Mouse (Mus musculus): ENCODE data around the gene Disp3. TPM values are rescaled to one million over a fixed set of nuclear protein-coding genes. Genes with fewer than 3 reads are reported as not detected.
A peak's percentile ranks its signal among the peaks of the same experiment; 100 is the strongest.

Disp3 gene
- 0.16 and 0.18 TPM in 2 replicates for polyA plus RNA-seq (2015; fragmentation: Nextera tagmentation; extraction: Ambion mirVana)

- peaks cover 27% of the 10 kb centered on the region for H3K27me3 ChIP-seq (ENCODE audit: insufficient read depth, low read length)
- peak; percentile 36; the same call in 1 of the 2 replicates for ATAC-seq (ENCODE audit: low FRiP score, low TSS enrichment)
Observed at GRCm38 (mm10) chr4:148287476-148288054, at the start of gene Disp3. Gene Disp3, minus strand, starts transcription at chr4:148287965.

GRCm38 (mm10) chr4:148330269-148330668 is 42.5 kb upstream of the Disp3 start:
- Histone ChIP-seq H3K9me3 (ENCODE audit: low read length) (no peaks in the 10 kb centered on the region), H3K36me3 (ENCODE audit: insufficient read depth, low read length) (no peaks in the 10 kb centered on the region), H3K27me3 (ENCODE audit: insufficient read depth, low read length) (no peaks in the 10 kb centered on the region), H3K27ac (ENCODE audit: low read length) (no peak overlapping the region), H3K4me2 (replicated peaks; ENCODE audit: low read depth, low read length) (no peak overlapping the region), H3K4me1 (ENCODE audit: insufficient read depth, low read length) (peaks cover 7% of the 10 kb centered on the region), H3K9ac (replicated peaks; ENCODE audit: low read length) (no peak overlapping the region), H3K4me3 (ENCODE audit: low read length) (no peak overlapping the region)
- WGBS: 66% methylated on average over 2 of the region's 2 CpGs
- ATAC-seq (ENCODE audit: low FRiP score, low TSS enrichment): no peak

More at GRCm38 (mm10) chr4:148287476-148288054, at the start of gene Disp3:
- Histone ChIP-seq H3K27ac (ENCODE audit: low read length) (no peak within 1 kb of the TSS), H3K4me3 (ENCODE audit: low read length) (peak within 1 kb of the TSS; percentile 48), H3K9me3 (ENCODE audit: low read length) (no peaks in the 10 kb centered on the region), H3K9ac (replicated peaks; ENCODE audit: low read length) (peak within 1 kb of the TSS; percentile 38; the same call in 1 of the 2 replicates), H3K4me2 (replicated peaks; ENCODE audit: low read depth, low read length) (peak within 1 kb of the TSS; percentile 71), H3K36me3 (ENCODE audit: insufficient read depth, low read length) (no peaks in the 10 kb centered on the region), H3K4me1 (ENCODE audit: insufficient read depth, low read length) (no peaks in the 10 kb centered on the region)
- under 1% methylated on average over 51 of the region's 54 CpGs for WGBS

DNA sequence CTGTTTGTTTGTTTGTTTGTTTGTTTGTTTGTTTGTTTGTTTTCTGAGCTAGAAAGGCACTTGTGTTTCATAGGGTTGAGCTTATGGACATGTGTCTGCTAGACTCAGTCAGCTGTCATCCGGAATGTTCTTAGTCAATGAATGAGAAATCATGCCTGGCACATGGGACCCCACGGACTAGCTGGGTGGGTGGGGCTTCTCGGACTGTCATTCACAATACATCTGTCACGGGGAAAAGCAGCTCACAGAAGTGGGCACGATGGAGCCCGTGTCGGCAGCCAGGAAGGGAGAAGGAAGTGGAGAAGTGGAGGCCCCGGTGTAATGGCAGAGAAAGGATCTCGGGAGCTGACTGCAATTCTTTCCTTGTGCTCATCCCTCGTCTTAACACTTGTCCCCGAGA is 41.7 kb upstream of the Disp3 start:
- H3K27ac ChIP-seq (ENCODE audit: low read length): no peak overlapping the region
- 67% methylated on average over 11 of the region's 11 CpGs for WGBS
- H3K36me3 ChIP-seq (ENCODE audit: insufficient read depth, low read length): no peaks in the 10 kb centered on the region
- no peak overlapping the region for H3K4me2 ChIP-seq (replicated peaks; ENCODE audit: low read depth, low read length)
- no peak overlapping the region for H3K4me3 ChIP-seq (ENCODE audit: low read length)
- ATAC-seq (ENCODE audit: low FRiP score, low TSS enrichment): no peak
- no peaks in the 10 kb centered on the region for H3K27me3 ChIP-seq (ENCODE audit: insufficient read depth, low read length)
- no peaks in the 10 kb centered on the region for H3K9me3 ChIP-seq (ENCODE audit: low read length)
- H3K4me1 ChIP-seq (ENCODE audit: insufficient read depth, low read length): peaks cover 10% of the 10 kb centered on the region
- H3K9ac ChIP-seq (replicated peaks; ENCODE audit: low read length): no peak overlapping the region

DNA sequence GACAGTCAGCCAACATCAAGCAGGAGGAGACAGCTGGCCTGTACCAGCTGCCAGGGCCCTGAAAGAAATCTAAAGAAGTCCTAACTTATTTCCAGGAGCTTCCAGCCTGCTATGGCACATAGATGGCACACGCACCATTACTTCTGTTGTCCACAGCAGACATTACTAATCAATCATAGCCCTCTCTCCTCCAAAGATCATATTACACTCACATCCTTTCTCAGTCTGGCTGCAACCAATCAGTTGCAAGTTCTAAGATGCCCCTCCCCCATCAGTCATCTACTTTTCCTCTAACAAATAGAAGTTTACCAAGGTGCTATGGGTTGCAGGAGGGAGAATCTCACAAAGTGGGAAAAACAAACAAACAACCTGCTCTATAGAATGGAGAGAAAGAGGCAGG is 40.5 kb upstream of the Disp3 start:
- Histone ChIP-seq H3K27ac (ENCODE audit: low read length) (no peak overlapping the region), H3K4me2 (replicated peaks; ENCODE audit: low read depth, low read length) (no peak overlapping the region), H3K9me3 (ENCODE audit: low read length) (no peaks in the 10 kb centered on the region), H3K27me3 (ENCODE audit: insufficient read depth, low read length) (no peaks in the 10 kb centered on the region), H3K9ac (replicated peaks; ENCODE audit: low read length) (no peak overlapping the region), H3K4me3 (ENCODE audit: low read length) (no peak overlapping the region), H3K36me3 (ENCODE audit: insufficient read depth, low read length) (no peaks in the 10 kb centered on the region), H3K4me1 (ENCODE audit: insufficient read depth, low read length) (peaks cover 11% of the 10 kb centered on the region)
- no peak for ATAC-seq (ENCODE audit: low FRiP score, low TSS enrichment)
- 68% methylated on average over 1 of the region's 1 CpGs for WGBS

DNA sequence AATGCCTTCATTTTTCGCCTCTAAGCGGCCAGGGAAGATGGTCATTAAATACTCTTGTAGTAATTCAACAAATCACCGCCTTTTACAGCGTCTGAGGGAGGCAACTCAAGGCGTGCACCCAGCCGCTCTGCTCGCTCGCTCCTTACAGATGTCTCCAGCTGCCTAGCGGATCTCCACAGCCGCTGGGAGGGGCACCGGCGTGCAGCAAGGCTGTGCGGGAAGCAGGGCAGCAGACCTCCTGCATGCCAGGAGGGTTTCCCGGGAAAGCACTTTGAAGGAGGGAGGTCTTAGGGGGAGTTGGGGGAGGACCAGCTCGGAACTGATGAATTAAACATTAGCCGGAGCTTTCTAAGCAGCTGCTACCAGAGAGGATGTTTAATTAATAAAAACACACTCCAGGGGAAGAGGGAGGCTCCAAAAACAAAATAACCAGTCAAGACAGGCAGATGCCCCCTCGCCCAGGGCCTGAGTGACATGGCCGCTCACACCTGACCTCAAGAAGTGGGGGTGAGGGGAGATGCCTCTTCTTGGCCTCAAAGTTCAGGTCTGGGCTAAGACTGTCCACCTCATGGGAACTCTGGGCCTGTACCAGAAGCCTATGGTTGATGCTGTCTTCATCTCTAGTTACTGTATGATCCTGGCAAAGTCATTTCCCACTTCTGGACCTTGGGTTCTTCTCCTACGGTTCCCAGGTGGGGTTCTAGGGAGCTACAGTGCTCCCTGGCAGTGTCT is 39.7 kb upstream of the Disp3 start:
- Histone ChIP-seq H3K4me3 (ENCODE audit: low read length) (no peak overlapping the region), H3K4me1 (ENCODE audit: insufficient read depth, low read length) (peaks cover 12% of the 10 kb centered on the region), H3K4me2 (replicated peaks; ENCODE audit: low read depth, low read length) (peak overlapping the region; percentile 28), H3K9me3 (ENCODE audit: low read length) (no peaks in the 10 kb centered on the region), H3K9ac (replicated peaks; ENCODE audit: low read length) (no peak overlapping the region), H3K36me3 (ENCODE audit: insufficient read depth, low read length) (no peaks in the 10 kb centered on the region), H3K27ac (ENCODE audit: low read length) (no peak overlapping the region), H3K27me3 (ENCODE audit: insufficient read depth, low read length) (peaks cover 4% of the 10 kb centered on the region; the same call in 1 of the 2 replicates)
- ATAC-seq (ENCODE audit: low FRiP score, low TSS enrichment): peak; percentile 88
- WGBS: 7% methylated on average over 19 of the region's 19 CpGs

- Histone ChIP-seq H3K27ac (ENCODE audit: low read length) (no peak overlapping the region), H3K4me3 (ENCODE audit: low read length) (no peak overlapping the region), H3K9me3 (ENCODE audit: low read length) (no peaks in the 10 kb centered on the region), H3K27me3 (ENCODE audit: insufficient read depth, low read length) (peaks cover 7% of the 10 kb centered on the region; the same call in 1 of the 2 replicates), H3K4me1 (ENCODE audit: insufficient read depth, low read length) (peaks cover 18% of the 10 kb centered on the region), H3K4me2 (replicated peaks; ENCODE audit: low read depth, low read length) (no peak overlapping the region), H3K9ac (replicated peaks; ENCODE audit: low read length) (no peak overlapping the region), H3K36me3 (ENCODE audit: insufficient read depth, low read length) (no peaks in the 10 kb centered on the region)
- no peak for ATAC-seq (ENCODE audit: low FRiP score, low TSS enrichment)
- WGBS: 23% methylated on average over 8 of the region's 8 CpGs
Observed at GRCm38 (mm10) chr4:148326791-148327190, 39.0 kb upstream of the Disp3 start.

DNA sequence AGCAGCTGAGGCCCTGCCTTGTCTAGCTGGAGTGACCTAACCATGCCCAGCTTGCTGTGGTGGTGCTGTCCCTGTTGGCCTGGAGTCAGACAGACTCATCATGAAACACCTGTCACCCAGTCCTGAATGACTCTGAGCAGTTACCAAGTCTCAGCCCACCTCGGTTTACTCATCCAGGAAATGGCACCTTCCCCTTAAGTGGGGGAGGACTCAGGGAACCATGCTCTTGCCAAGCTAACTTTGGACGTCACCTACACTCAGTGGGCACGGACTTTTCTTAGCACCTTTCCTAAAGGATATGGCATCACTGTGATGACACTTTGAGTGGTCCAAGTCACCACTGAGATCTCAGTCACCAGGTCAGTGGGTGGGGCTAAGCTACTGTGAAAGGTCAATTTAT is 38.2 kb upstream of the Disp3 start:
- H3K4me1 ChIP-seq (ENCODE audit: insufficient read depth, low read length): peaks cover 18% of the 10 kb centered on the region
- H3K27me3 ChIP-seq (ENCODE audit: insufficient read depth, low read length): peaks cover 13% of the 10 kb centered on the region; the same call in 1 of the 2 replicates
- H3K36me3 ChIP-seq (ENCODE audit: insufficient read depth, low read length): no peaks in the 10 kb centered on the region
- no peak overlapping the region for H3K4me3 ChIP-seq (ENCODE audit: low read length)
- H3K27ac ChIP-seq (ENCODE audit: low read length): no peak overlapping the region
- no peak overlapping the region for H3K9ac ChIP-seq (replicated peaks; ENCODE audit: low read length)
- H3K9me3 ChIP-seq (ENCODE audit: low read length): no peaks in the 10 kb centered on the region
- H3K4me2 ChIP-seq (replicated peaks; ENCODE audit: low read depth, low read length): no peak overlapping the region
- ATAC-seq (ENCODE audit: low FRiP score, low TSS enrichment): no peak
- 92% methylated on average over 3 of the region's 3 CpGs for WGBS

- H3K9me3 ChIP-seq (ENCODE audit: low read length): no peaks in the 10 kb centered on the region
- peaks cover 13% of the 10 kb centered on the region; the same call in 1 of the 2 replicates for H3K27me3 ChIP-seq (ENCODE audit: insufficient read depth, low read length)
- H3K9ac ChIP-seq (replicated peaks; ENCODE audit: low read length): no peak overlapping the region
- 25% methylated on average over 2 of the region's 2 CpGs for WGBS
- no peak for ATAC-seq (ENCODE audit: low FRiP score, low TSS enrichment)
- no peak overlapping the region for H3K4me3 ChIP-seq (ENCODE audit: low read length)
- H3K36me3 ChIP-seq (ENCODE audit: insufficient read depth, low read length): no peaks in the 10 kb centered on the region
- H3K4me1 ChIP-seq (ENCODE audit: insufficient read depth, low read length): peaks cover 18% of the 10 kb centered on the region
- H3K27ac ChIP-seq (ENCODE audit: low read length): no peak overlapping the region
- H3K4me2 ChIP-seq (replicated peaks; ENCODE audit: low read depth, low read length): no peak overlapping the region
Observed at GRCm38 (mm10) chr4:148325057-148325456, 37.3 kb upstream of the Disp3 start.

DNA sequence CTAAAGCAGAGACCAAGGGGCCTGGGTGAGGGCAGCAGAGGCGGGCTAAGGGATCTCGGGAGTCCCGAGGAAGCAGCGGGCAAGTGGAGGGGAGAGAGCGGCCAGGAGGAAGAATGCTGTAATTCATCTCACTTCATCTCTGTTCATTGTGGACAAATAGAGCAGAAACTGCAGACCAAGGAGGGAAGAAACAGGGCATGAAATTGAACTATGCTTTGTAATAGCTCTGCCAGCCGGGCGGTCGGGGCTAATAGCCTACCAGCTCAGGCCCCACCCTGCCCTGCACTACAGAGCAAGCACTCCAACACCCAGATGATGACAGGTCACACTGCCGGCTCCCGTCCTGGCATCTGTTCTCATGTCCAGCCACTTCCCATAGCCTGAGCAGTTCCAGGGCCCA is 34.4 kb upstream of the Disp3 start:
- ATAC-seq (ENCODE audit: low FRiP score, low TSS enrichment): no peak
- no peak overlapping the region for H3K4me2 ChIP-seq (replicated peaks; ENCODE audit: low read depth, low read length)
- no peaks in the 10 kb centered on the region for H3K36me3 ChIP-seq (ENCODE audit: insufficient read depth, low read length)
- H3K9ac ChIP-seq (replicated peaks; ENCODE audit: low read length): no peak overlapping the region
- H3K9me3 ChIP-seq (ENCODE audit: low read length): no peaks in the 10 kb centered on the region
- WGBS: 17% methylated on average over 10 of the region's 10 CpGs
- H3K27me3 ChIP-seq (ENCODE audit: insufficient read depth, low read length): peaks cover 13% of the 10 kb centered on the region; the same call in 1 of the 2 replicates
- H3K4me3 ChIP-seq (ENCODE audit: low read length): no peak overlapping the region
- H3K27ac ChIP-seq (ENCODE audit: low read length): no peak overlapping the region
- H3K4me1 ChIP-seq (ENCODE audit: insufficient read depth, low read length): peaks cover 22% of the 10 kb centered on the region

DNA sequence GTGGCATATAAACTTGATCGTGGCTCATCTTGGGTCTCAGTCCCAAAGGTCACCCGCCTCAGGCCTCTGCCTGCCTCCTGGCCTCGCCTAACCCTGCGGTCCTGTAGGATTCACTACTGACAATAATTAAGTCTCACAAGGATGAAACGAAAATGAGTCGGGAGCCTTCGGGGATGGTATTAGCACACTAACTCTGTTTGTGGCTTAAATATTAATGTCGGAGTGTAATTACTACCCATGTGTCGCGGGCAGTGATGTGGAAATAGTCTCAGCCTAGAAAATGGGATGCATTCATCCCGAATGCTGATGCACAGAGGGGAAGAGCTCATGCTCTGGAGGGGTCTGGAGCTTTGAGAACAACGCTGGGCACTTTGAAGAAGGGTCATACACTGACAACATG is 31.6 kb upstream of the Disp3 start:
- WGBS: 65% methylated on average over 12 of the region's 12 CpGs
- ATAC-seq (ENCODE audit: low FRiP score, low TSS enrichment): 0 out of 2 replicates have a peak, but pooled peaks have one; percentile 36
- H3K27ac ChIP-seq (ENCODE audit: low read length): no peak overlapping the region
- no peaks in the 10 kb centered on the region for H3K36me3 ChIP-seq (ENCODE audit: insufficient read depth, low read length)
- H3K27me3 ChIP-seq (ENCODE audit: insufficient read depth, low read length): peaks cover 13% of the 10 kb centered on the region; the same call in 1 of the 2 replicates
- H3K4me2 ChIP-seq (replicated peaks; ENCODE audit: low read depth, low read length): no peak overlapping the region
- no peak overlapping the region for H3K9ac ChIP-seq (replicated peaks; ENCODE audit: low read length)
- H3K9me3 ChIP-seq (ENCODE audit: low read length): no peaks in the 10 kb centered on the region
- peaks cover 12% of the 10 kb centered on the region for H3K4me1 ChIP-seq (ENCODE audit: insufficient read depth, low read length)
- H3K4me3 ChIP-seq (ENCODE audit: low read length): no peak overlapping the region
